Mouse (Mus musculus) thymus, postnatal 25 days (tissue): ENCODE results near the gene Yif1b.
A peak's percentile ranks its signal among the peaks of the same experiment; 100 is the strongest.
"Not testable (repeated sequence)": the region's sequence is repeated elsewhere in the genome, so short reads cannot be mapped to it uniquely, and the experiment has no call there.

ENCODE experiments used
- DNase-seq: peaks from one replicate; pipeline ENCODE4 v3.0.0; 2022

Yif1b gene

DNA sequence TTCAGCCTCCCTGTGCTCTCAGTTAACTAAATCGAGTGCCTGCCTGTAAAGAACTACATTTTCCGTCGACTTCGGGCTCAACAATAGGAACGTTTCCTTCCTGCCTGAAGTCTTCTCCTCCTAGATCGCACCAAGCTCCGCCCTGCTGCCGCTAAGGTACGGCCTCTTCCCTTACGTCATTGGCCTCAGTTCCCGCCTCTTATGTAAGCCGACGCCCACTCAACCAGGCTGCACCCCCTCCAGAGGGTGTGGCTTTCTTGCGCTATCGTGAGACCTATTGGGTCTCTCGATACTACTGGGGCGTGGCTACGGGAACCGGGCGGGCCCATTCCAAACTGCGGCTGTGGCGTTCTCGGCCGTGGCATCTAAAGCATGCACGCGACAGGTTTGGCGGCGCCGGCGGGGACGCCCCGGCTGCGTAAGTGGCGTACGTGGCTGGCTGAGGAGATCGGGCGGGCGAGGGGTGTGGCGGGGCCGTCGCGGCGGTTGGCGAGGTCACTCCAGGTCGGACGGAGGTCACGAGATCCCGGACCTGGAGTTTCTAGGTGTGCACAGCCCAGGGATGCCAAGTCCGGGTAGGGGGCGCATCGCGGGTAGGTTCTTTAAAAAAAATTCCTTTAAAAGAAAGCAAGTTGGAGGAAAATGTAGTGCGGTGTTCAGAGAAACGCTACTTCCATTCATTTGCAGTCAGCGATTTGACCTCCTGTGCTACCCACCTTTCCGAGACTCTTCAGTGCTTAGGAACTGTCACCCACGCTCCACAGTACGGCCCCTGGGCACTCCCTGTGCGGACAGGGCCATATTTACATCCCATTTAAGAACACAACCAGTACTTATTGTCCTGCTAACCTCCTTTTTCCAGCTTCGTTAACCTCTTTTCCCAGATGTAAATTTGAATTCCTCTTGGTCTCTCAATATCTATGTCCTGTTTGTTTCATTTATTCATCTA lies at the start of gene Yif1b:
Gene Yif1b, plus strand, starts transcription at position 311 of the 949 bp plus-strand sequence.
- DNase-seq = peak; percentile 98

DNA sequence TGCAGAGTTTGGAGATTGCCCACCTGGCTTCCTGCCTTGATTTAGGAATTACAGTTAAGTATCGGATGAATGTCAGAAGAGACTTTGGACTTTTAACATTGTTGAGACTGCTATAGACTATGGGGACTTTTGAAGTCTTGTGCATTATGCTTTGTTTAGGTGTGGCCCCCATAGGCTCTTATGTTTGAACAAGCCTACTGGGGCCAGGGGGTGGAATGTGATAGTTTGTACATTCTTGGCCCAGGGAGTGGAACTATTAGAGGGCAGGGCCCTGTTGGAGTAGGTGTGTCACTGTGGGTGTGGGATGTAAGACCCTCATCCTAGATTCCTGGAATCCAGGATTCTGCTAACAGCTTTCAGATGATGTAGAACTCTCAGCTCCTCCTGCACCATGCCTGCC lies 43.9 kb upstream of the Yif1b start:
- DNase-seq = not testable (repeated sequence)

DNA sequence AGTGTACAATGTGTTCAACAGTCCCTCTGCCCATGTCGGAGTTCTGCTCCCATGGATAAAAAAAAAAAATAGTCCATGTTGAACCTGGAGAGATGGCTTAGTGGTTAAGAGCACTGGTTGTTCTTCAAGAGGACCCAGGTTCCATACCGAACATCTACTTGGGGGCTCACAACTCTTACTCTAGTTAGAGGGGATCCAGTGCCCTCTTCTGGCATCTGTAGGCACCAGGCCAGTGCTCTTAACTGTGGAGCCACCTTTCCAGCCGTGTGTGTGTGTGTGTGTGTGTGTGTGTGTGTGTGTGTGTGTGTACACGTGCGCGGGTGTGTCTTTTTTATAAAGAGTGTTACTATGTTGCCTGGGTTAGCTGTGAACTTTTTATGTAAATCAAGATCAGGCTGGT lies 35.6 kb upstream of the Yif1b start:
- no peak for DNase-seq

DNA sequence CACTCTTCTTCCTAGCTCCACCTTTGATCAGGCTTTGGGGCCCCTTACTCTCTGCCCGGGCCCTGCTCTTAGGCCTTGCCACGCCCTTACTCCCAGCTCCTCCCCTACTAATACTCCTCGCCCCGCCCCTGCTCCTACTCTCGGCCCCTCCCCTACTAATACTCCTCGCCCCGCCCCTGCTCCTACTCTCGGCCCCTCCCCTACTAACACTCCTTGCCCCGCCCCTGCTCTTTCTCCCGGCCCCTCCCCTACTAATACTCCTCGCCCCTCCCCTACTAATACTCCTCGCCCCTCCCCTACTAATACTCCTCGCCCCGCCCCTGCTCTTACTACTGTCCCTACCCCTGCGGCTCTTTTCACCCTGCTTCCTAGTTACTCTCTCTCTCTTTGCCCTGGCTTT lies 27.1 kb upstream of the Yif1b start:
- not testable (repeated sequence) for DNase-seq

DNA sequence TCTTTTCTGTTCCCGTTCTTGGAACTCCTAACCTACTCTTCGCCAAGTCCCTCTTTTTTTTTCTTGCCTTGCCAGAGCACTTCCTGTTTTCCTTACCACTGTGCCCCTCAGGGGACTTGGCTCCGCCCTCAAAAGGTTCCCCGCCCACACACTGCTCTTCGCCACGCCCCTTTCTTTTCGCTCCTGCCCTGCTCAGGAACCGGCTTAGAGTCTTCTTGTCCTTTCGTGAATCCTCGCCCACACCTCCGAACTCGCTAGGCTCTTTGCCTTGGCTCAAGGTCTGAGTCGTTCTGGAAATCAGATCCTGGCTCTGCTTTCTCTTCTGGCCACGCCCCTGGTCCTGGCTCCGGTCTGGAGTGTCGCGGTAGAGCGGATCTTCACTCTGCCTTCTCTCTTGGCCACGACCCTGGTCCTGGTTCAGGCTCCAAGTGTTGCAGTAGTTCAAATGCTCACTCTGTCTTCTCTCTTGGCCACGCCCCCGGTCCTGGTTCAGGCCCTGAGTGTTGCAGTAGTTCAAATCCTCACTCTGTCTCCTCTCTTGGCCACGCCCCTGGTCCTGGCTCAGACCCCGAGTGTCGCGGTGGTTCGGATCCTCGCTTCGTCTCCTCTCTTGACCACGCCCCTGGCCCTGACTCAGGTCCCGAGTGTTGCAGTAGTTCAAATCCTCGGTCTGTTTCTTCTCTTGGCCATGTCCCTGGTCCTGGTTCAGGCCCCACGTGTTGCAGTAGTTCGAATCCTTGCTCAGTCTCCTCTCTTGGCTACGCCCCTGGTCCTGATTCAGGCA lies 26.5 kb upstream of the Yif1b start:
- peak; percentile 89 for DNase-seq

DNA sequence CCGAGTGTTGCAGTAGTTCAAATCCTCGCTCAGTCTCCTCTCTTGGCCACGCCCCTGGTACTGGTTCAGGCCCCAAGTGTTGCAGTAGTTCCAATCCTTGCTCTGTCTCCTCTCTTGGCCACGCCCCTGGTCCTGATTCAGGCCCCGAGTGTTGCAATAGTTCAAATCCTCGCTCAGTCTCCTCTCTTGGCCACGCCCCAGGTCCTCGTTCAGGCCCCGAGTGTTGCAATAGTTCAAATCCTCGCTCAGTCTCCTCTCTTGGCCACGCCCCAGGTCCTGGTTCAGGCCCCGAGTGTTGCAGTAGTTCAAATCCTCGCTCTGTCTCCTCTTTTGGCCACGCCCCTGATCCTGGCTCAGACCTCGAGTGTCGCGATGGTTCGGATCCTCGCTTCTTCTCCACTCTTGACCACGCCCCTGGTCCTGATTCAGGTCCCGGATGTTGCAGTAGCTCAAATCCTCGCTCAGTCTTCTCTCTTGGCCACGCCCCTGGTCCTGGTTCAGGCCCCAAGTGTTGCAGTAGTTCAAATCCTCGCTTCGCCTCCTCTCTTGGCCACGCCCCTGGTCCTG lies 25.8 kb upstream of the Yif1b start:
- no peak for DNase-seq

DNA sequence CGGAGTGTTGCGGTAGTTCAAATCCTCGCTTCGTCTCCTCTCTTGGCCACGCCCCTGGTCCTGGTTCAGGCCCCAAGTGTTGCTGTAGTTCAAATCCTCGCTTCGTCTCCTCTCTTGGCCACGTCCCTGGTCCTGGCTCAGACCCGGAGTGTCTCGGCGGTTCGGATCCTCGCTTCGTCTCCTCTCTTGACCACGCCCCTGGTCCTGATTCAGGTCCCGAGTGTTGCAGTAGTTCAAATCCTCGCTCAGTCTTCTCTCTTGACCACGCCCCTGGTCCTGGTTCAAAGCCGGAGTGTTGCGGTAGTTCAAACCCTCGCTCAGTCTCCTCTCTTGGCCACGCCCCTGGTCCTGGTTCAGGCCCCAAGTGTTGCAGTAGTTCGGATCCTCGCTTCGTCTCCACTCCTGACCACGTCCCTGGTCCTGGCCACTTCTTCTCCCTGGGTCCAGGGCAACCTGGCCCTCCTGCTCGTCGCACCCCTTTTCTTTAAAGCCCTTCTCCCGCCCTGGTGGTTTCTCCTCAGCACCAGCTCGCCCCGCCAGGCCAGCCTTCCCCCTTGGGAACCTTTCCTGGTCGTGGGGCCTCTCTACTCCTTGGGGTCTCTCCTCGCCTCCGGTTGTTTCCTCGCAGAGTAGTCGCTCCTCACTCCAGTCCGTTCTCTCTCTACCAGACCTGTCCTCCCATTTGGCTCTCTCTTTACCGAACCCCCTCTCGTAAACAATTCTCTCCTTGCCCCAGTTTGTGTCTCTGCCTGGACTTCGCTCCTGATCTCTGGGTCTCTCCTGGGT lies 25.2 kb upstream of the Yif1b start:
- DNase-seq = not testable (repeated sequence)

DNA sequence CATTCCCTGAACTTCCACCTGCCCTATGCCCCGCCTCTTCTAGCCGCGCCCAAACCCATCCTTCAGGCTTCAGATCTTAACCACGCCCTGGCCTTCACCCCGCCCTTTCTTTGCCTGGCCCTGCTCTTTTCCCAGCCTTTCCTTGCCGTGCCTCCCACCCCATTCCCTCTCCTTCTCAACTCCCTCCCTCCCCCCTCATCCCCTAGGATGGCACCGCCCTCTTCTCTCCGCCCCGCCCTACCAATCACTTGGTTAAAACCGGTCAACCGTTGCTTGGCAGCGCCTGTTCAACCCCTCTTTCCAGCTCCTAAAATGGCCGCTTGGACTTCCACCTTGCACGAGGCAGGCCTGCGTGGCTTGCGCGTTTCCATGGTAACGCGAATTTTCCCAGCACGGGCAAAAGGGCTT lies 24.4 kb upstream of the Yif1b start, which contains the start of gene Catsperg1:
Gene Catsperg1, minus strand, starts transcription at position 361 of the 408 bp plus-strand sequence.
- no peak for DNase-seq

DNA sequence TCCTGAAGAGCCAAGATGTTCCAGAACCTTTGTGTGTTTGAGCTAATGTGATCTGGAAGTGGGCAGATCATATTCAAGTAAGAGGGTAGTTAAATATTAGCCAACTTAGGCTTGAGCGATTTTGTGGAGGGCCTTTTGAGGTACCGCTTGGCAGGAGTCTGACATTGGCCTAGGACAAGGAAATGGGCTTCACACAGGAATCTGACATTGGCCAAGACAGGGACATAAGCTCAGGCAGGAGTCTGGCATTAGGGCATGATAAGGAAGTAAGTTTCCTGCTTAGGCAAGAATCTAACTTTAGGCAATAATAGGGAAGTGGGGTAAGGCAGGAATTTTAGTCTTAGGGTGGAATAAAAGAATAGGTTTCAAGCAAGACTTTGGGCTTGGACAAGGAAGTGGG lies 23.9 kb upstream of the Yif1b start:
- DNase-seq = no peak

DNA sequence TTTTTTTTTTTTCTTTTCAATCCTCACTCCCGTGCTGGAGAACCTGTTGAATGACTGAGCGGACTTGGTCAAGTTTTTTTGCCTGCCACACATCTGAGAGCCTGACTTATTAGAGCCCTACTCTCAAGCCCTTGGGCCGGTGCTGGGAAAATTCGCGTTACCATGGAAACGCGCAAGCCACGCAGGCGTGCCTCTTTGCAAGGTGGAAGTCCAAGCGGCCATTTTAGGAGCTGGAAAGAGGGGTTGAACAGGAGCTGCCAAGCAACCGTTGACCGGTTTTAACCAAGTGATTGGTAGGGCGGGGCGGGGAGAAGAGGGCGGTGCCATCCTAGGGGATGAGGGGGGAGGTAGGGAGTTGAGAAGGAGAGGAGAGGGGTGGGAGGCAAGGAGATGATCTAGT lies 23.3 kb upstream of the Yif1b start:
- no peak for DNase-seq

DNA sequence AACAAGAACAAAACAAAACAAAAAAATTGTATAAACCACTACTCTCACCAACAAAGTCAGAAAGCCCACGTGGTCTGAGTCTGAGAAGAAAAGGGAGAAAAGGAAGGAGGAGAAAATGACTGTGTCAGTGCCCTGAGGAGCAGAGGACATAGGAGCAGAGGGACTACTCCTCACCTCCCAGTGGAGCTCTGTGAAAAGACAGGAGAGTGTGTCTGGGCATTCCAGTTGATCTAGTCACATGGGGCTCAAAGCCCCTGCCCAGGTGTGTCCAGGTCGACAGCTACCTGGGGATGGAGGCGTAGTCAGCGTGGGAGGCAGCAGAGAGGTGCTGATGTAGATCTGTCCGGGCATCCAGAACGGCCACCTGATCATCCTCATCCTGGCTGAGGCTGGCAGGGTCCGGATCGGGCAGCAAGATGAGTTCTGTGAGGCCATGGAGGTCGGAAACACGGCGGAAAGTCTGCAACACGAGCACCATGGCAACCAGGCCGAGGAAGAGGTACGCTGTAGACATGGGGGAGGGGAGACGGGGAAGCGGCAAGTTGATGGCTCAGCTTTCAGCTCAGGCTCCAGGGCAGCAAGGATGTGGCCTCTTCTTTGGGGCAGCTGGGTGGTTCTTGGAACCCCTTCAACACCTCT lies 13.3 kb upstream of the Yif1b start:
- DNase-seq = no peak

DNA sequence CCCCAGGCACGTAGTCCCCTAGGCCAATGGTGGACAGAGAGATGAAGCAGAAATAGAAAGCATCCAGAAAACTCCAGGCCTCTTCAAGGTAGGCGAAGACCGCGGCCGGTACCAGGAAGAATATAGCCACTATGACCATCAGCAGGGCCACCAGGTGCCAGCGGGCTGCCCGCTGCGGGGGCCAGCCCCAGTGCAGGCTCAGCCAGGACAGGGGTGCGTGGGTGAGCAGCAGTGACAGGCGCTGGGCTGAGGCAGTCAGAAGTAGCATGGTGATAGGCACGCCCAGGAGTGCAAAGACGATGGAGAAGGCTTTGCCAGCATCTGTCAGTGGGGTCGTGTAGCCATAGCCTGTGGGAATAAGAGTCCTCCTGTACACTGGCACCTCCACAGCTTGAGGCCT lies 12.6 kb upstream of the Yif1b start:
- no peak for DNase-seq

DNA sequence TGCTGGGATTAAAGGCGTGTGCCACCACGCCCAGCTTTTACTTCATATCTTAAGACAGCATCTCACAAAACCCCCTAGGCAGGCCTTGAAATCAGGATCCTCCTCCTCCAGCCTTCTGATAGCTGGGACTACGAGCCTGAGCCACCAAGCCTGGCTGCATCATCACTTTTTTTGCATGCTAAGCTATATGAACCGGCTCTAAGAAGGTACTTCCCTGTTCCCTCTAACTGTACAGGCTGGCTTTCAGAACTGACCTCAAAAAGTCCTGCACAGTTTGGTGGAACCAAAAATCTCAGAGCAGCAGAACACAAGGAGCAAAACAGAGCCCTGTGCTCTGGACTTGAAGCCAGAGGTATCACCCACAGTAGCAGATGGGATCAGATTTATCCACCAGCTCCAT lies 9.9 kb upstream of the Yif1b start:
- no peak for DNase-seq

DNA sequence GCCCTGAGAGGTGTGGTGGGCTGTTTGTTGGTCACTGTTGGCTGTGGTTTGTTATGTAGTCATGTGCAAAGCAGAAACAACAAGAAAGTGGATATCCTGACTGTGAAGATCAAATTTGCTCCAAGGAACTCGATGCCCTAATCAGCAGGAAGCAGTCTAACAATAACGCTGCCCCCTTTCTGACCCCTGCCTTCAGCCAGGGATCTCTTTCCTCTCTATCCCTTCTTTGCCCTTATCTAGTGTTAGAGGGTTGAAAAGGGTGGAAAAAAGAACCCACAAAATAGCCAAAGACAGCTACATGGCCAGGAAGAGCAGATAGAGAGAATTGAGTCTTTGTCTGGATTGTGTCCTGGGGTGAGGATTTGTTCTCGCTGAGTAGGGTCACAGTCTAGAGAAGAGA lies 7.6 kb upstream of the Yif1b start:
- no peak for DNase-seq

DNA sequence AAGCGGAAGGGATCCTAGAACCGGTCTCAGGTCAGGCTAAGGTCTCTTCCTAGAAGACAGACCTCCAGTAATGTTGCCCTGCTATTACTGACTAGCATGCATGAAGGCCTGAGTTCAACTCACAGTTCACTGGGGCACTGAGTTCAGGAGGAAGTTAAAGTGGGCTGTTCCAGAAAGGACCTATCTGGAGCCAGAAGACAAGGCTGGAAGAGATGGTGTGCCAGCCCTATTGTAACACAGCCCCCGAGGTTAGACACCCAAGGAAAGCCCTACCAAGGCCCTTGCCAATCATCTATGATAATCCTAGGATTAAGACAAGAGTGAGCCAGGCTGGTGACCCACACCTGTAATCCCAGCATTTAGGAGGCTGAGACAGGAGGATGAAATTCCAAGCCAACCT lies 6.6 kb upstream of the Yif1b start:
- DNase-seq = no peak

DNA sequence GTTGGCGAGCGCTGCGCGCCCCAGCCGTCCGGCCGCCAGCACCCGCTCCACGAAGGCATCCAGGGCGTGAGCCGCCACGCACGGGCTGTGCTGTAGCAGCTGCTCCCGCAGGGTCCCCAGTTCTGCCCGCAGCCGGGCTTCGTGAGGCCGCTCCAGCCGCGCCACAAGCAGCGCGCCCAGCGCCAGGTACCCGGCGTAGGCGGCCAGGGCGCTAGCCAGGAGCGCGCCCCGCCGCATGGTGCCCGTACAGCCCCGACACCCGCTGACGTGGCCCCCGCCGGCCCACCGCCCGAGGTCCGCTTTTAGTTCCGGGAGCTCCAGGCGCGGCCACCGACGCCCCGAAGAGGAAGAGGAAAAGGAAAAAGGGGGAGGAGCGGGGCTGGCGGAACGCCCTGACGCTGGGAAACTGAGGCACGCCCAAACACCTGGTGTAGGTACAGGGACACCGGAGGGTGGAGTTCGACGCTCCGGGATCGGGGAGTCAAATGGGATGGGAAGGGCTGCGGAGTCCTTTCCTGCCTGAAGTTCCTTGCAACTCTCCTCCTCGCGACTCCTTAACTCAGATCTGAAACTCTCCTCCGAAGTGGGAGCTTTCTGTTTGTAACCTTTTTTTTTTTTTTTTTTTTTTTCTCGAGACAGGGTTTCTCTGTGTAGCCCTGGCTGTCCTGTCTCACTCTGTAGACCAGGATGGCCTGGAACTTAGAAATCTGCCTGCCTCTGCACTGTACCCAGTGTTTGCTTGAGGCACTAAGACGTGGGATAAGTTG lies 5.7 kb upstream of the Yif1b start, which contains the start of gene Kcnk6:
Gene Kcnk6, minus strand, starts transcription at position 269 of the 767 bp plus-strand sequence.
- DNase-seq = no peak

DNA sequence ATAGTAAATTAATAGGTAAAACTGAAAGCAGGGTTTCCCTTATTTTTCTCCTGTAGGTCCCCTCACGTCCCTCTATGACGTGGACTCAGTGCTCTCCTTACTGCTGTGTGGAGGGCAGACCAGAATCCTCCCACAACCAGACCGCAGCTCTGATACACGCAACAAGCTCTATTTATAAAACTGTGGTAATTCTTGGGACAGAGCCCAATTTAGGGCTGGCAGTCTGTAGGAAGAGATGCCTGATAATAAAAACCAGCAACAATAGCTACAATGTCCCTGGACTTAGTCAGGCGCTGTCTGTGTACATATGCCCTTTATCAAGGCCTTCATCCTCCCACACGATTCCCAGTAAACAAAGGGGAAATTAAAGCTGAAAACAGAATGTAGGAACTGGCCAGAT lies 4.4 kb upstream of the Yif1b start:
- no peak for DNase-seq

DNA sequence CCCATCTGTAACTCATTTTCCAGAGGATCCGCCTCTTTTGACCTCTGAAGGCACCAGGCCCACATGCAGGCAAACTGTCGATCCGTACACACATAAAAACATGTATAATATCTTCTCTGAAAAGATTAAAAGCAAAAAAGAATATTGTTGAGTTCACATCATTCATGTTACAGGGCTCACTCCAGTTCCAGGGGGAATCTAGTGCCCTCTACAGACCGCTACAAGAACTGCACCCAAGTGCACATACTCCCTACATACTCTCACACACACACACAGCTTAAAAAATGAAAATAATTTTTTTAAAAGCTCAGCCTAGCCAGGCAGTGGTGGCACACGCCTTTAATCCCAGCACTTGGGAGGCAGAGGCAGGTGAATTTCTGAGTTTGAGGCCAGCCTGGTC lies 3.5 kb upstream of the Yif1b start:
- DNase-seq = no peak

DNA sequence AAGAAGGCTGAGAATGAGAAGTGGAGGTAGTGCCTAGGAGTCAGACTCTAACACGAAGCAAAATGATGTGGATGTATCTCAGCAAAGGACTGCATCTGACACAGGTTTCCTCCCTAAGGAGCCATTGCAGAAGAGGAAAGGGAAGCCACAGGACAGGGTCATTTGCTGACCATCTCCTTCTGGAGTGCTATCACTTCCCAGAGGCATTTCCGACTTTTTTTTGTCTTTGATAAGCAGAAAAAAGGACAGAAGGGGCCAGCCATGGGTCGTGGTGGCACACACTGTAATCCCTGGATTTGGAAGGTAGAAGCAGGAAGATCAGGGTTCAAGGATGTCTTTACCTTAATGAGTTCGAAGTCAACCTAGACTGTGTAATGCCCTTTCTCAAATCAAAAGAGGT lies 1.5 kb upstream of the Yif1b start:
- no peak for DNase-seq

DNA sequence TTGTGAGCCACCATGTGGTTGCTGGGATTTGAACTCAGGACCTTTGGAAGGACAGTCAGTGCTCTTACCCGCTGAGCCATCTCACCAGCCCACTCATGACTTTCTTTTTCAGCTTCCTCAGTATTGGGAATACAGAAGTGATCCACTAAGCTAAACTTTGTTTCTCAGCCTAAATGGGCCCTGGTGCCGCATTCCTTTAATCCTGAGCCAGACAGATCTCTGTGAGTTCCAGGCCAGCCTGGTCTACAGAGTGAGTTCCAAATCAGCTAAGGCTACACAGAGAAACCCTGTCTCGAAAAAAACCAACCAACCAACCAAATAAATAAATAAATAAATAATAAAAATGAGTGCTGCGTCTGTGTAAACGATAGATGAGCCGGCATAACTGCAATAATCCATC lies 533 bp upstream of the Yif1b start:
- DNase-seq = not testable (repeated sequence)

DNA sequence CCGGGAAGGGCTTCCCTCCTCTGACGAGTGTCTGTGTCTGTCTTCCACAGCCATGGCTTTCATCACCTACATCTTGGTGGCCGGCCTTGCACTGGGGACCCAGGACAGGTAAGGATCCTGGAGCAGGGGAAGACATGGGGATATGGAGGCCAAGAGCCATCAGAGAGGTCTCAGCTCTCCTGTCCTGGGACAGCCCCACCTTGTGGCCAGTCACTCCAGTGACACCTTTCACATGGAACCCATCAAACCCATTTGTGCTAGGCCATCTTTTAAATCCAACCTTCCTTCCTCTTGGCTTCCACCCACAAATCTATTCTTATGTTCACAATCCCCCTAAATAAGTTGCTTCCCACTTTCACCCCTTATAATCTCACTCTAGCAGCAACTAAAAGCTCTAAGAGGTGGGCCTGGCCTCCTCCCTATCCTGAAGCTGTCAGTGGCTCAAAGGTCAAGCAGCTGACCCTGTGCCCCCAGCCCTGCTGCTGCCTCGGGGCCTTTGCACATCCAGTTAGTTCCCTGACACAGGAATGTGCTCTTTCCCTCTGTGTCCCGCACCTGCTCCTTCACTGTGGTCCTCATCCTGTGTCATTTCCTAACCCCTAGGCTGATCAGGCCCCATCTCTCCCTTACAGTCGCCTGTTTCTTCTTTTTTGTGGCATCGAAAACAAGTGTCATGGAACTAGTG lies 6.7 kb downstream of the Yif1b start:
- peak; percentile 51 for DNase-seq
